Mouse (Mus musculus): Measurements from ENCODE around the gene Sf3a3. TPM values are rescaled to one million over a fixed set of nuclear protein-coding genes. Genes with fewer than 3 reads are reported as not detected.

The Sf3a3 gene
- polyA plus RNA-seq (2017; shearing (Covaris generic)) = 100 to 1,000 TPM; 108 to 125 TPM

GRCm38 (mm10) chr4:124714545-124715481, at the start of gene Sf3a3:
TSS of gene Sf3a3 (plus strand) at chr4:124714776.
- peak; percentile 95 for ATAC-seq

GRCm38 (mm10) chr4:124667476-124668033, 47.0 kb upstream of the Sf3a3 start:
- ATAC-seq = no peak

- ATAC-seq = no peak
Observed at GRCm38 (mm10) chr4:124668078-124668477, 46.5 kb upstream of the Sf3a3 start.

GRCm38 (mm10) chr4:124670232-124670631, 44.3 kb upstream of the Sf3a3 start:
- no peak for ATAC-seq

GRCm38 (mm10) chr4:124671583-124671982, 43.0 kb upstream of the Sf3a3 start:
- ATAC-seq = no peak

- ATAC-seq = no peak
Observed at GRCm38 (mm10) chr4:124672347-124673320, 41.9 kb upstream of the Sf3a3 start.

GRCm38 (mm10) chr4:124674334-124675032, 40.1 kb upstream of the Sf3a3 start:
- ATAC-seq = no peak

GRCm38 (mm10) chr4:124675037-124675436, 39.5 kb upstream of the Sf3a3 start:
- ATAC-seq = no peak

- no peak for ATAC-seq
Observed at GRCm38 (mm10) chr4:124675958-124676357, 38.6 kb upstream of the Sf3a3 start.

GRCm38 (mm10) chr4:124682270-124682669, 32.3 kb upstream of the Sf3a3 start:
- peak; percentile 46 for ATAC-seq

GRCm38 (mm10) chr4:124683474-124683873, 31.1 kb upstream of the Sf3a3 start:
- no peak for ATAC-seq

GRCm38 (mm10) chr4:124685004-124685403, 29.6 kb upstream of the Sf3a3 start:
- ATAC-seq = no peak

GRCm38 (mm10) chr4:124685453-124685852, 29.1 kb upstream of the Sf3a3 start:
- no peak for ATAC-seq

GRCm38 (mm10) chr4:124685897-124686402, 28.6 kb upstream of the Sf3a3 start:
- ATAC-seq = no peak

- no peak for ATAC-seq
Observed at GRCm38 (mm10) chr4:124691455-124691854, 23.1 kb upstream of the Sf3a3 start.

GRCm38 (mm10) chr4:124692416-124692861, 22.1 kb upstream of the Sf3a3 start:
- no peak for ATAC-seq

GRCm38 (mm10) chr4:124693135-124693894, 21.3 kb upstream of the Sf3a3 start, which contains the start of gene Utp11:
TSS of gene Utp11 (minus strand) at chr4:124693600.
- peak; percentile 97 for ATAC-seq

- no peak for ATAC-seq
Observed at GRCm38 (mm10) chr4:124694572-124694971, 20.0 kb upstream of the Sf3a3 start.

GRCm38 (mm10) chr4:124695786-124696516, 18.6 kb upstream of the Sf3a3 start:
- ATAC-seq = no peak

- ATAC-seq = no peak
Observed at GRCm38 (mm10) chr4:124699791-124700190, 14.8 kb upstream of the Sf3a3 start.
